Mouse (Mus musculus) spleen, postnatal 4 days (tissue): Measurements from ENCODE around the gene 2900011O08Rik.

ENCODE experiments used
- DNase-seq, 2 experiments: peaks; one replicate each; pipeline ENCODE4 v3.0.0; 2022; ENCODE audit warnings: low spot score in 2 of 2

The 2900011O08Rik gene

DNA sequence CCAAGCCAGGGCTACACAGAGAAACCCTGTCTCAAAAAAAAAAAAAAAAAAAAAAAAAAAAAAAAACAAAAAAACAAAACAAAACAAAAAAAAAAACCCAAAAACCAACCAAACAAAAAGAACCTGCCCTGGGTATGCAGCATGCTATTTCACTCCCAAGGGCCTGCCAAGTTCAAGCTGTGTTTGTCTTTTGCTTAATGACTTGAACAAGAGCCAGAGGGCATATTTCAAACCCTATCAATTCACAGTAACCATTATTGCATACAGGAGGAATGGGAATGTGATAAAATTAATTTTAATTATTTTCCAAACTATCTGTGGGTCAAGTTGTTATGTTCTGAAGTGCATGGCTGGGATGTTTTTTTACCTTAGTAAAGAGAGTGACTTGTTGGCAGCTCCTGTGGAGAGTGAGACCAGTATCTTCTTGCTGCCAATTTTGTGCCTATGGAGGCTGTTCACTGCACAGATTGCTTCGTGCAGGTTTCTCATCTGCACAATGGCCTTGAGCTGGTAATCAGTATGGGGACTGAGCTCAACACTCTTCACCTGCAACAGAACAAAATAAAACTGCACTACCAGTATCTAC lies 151.7 kb downstream of the 2900011O08Rik start:
- no peak for DNase-seq

DNA sequence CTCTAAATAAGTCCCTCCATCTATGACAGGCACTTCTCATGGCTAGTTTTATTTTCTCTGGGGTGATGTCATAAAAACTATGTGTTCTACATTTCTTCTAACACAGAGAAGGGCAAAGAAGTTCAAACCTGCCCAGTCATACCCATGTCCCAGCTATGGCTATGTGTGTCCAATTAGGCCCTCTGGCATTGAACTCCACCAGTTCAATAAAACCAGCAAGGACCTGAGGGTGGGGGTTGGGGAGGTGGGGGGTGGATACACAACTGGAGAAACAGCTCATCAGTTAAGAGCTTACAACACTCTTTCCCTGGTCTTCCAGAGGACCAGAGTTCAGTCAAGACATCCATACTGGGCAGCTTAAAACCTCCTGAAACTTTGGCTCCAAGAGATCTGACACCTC lies 152.7 kb downstream of the 2900011O08Rik start:
- no peak for DNase-seq

DNA sequence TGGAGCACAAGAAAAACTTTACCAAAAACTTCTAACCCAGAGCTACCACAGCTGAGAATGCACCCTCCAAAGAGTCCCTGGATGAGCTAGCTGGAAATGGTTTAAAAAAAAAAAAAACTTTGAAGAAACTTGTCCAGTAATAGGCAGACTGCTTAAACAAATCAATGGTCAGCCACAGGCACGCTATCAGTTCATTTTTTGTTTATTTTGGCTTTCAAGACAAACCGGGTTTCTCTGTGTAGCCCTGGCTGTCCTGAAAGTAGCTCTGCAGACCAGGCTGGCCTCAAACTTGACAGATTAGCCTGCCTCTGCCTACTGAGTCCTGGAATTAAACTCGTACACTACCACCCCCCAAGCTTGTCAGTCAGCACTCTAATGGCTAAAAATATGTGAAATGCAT lies 156.9 kb downstream of the 2900011O08Rik start:
- DNase-seq: no peak

- DNase-seq: no peak
Observed at GRCm38 (mm10) chr16:14147712-14148111, 161.3 kb downstream of the 2900011O08Rik start.
